Mouse (Mus musculus): ENCODE results near the gene AC170998.1.

DNA sequence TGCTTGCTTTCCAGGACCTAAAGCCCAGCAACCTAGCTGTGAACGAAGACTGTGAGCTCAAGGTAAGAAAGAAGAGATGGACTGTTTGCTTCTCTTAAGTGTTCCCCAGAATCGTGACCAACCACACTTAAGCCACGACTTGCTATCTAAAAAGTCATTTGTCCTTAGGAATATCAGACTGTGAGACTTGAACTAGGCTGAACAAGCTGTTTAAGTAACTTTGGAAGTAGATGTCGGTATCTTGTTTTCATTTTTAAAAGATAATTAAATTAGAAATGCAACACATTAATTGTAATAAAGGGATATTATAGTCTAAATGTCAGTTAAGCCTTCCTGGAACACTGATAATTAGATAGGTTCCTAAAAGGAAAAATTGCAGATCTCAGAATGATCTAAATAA, at the start of gene AC170998.1:
- TF ChIP-seq CTCF (IDR thresholded peaks at IDR 0.05; ENCODE audit: low read depth) (no peak), EP300 (IDR thresholded peaks at IDR 0.05; ENCODE audit: low read depth) (no peak)

All from liver, embryonic 14.5 days (tissue).